Mouse (Mus musculus) spleen, adult 2 months (tissue): Measurements from ENCODE around the gene Elp5.

ENCODE experiments used
- CTCF ChIP-seq: fragments of 200-500 bp; IDR thresholded peaks from 2 replicates; pipeline ENCODE4 v1.5.1; 2011; ENCODE audit warnings: mild to moderate bottlenecking, inconsistent platforms; ENCODE audit not compliant: insufficient read depth, insufficient read length, insufficient replicate concordance; ENCODE audit errors: extremely low read depth
- POLR2A ChIP-seq: fragments of 200-500 bp; IDR thresholded peaks from 2 replicates; pipeline ENCODE4 v1.6.1; 2011; ENCODE audit warnings: low read depth, low read length, inconsistent platforms

DNA sequence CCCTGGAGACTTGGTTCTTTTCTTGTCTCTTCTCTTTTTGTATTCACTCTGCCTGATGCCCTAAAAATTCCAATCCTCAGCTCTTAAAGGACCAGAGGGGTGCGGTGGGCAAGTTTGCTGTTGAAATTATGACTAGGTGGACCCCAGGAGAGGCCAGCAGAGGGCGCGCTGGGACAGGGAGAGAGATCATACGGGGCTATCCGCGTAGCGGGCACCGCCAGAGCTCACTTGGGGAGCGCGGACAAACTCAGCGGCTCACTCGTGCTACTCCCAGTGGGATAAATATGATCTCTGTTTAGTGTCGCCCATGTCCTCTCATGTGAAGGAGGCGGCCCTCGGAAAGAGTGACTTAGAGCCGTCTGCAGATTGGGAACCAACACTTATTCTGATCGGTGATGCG is 48.1 kb downstream of the Elp5 start:
- no peak for TF ChIP-seq POLR2A
- peak; percentile 95 for TF ChIP-seq CTCF
